Mouse (Mus musculus) cortical plate, adult 2 months (tissue): ENCODE measurements around the gene Jag2.

Source experiments
- CTCF ChIP-seq: fragments of 200-500 bp; IDR thresholded peaks from 2 replicates; pipeline ENCODE4 v1.5.1; 2011; ENCODE audit warnings: mild to moderate bottlenecking, control low read depth, low read length; ENCODE audit not compliant: insufficient read depth; ENCODE audit errors: extremely low read depth
- POLR2A ChIP-seq: fragments of 200-500 bp; IDR thresholded peaks from 2 replicates; pipeline ENCODE4 v1.6.1; 2011; ENCODE audit warnings: mild to moderate bottlenecking, low read length, control low read depth; ENCODE audit not compliant: insufficient read depth; ENCODE audit errors: extremely low read depth

DNA sequence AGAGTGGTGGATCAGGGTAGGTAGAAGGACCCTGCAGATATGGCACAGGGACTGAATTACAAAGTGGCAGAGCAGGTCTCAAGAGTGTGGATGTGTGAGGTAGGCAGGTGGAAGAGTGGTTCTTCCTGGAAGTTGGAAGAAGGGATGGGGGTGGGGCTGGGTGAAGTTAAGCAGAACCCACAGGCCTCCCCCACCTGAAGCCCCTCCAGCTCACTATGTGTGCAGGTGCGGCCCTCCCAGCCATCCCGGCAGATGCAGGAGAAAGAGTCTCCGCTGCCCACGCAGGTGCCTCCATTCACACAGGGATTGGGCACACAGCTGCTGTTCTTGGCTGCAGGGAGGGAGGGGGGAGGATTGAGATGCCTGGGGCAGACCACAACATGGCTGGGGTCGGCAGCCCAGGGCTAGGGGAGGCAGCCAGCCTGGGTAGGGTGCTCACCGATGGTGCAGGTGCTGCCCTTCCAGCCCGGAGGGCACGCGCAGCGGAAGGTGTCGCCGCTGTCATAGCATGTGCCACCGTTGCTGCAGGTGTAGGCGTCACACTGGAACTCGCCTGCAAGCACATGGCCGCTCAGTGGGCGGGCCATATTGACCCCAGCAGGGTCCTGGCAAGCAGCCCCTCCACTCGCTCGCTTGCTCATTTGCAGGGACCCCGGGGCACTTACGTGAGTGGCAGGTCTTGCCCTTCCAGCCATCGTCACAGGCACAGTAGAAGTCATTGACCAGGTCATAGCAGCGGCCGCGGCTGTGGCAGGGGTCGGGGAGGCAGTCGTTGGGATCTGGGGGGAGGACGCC, 16.4 kb downstream of the Jag2 start:
- no peak for TF ChIP-seq CTCF
- TF ChIP-seq POLR2A, result no peak
